Mouse (Mus musculus) megakaryocyte progenitor cell, adult 5-6 weeks (primary cell): Measurements from ENCODE around the gene Rph3al. TPM values are rescaled to one million over a fixed set of nuclear protein-coding genes. Genes with fewer than 3 reads are reported as not detected.
A peak's percentile ranks its signal among the peaks of the same experiment; 100 is the strongest.

Experiments used
- ATAC-seq: replicated peaks from 2 replicates; pipeline ENCODE4 v1.8.0; 2016; ENCODE audit warnings: mild to moderate bottlenecking, moderate TSS enrichment, inconsistent platforms; ENCODE audit not compliant: poor library complexity
- total RNA-seq, 2 experiments: library from RNA; stranded (forward) in 1 of 2; stranded (reverse) in 1 of 2; fragments of 157-497, 149-512 nt in 1 of 2; fragments of 200-1000 nt in 1 of 2; gene quantifications; 2 replicates each; pipeline versions ENCODE4 v1.2.3 to v1.2.4; 2015 to 2017

Gene Rph3al
- total RNA-seq (2015) (0.91 and 0.93 TPM in 2 replicates), total RNA-seq (2017) (0.54 and 0.74 TPM in 2 replicates)

- no peak for ATAC-seq
Observed at GRCm38 (mm10) chr11:75938379-75938906, at the start of gene Rph3al. Gene Rph3al, minus strand, starts transcription at chr11:75938429.

GRCm38 (mm10) chr11:75985948-75986347 lies 47.7 kb upstream of the Rph3al start:
- no peak for ATAC-seq

- ATAC-seq, result no peak
Observed at GRCm38 (mm10) chr11:75984581-75984980, 46.4 kb upstream of the Rph3al start.

- peak; percentile 88 for ATAC-seq
Observed at GRCm38 (mm10) chr11:75983194-75983593, 45.0 kb upstream of the Rph3al start.

- ATAC-seq, result no peak
Observed at GRCm38 (mm10) chr11:75980413-75980812, 42.2 kb upstream of the Rph3al start.

GRCm38 (mm10) chr11:75978051-75978450 lies 39.8 kb upstream of the Rph3al start:
- ATAC-seq, result no peak

GRCm38 (mm10) chr11:75976748-75977147 lies 38.5 kb upstream of the Rph3al start:
- peak; percentile 54; the same call in 1 of the 2 replicates for ATAC-seq

- no peak for ATAC-seq
Observed at GRCm38 (mm10) chr11:75973988-75974387, 35.8 kb upstream of the Rph3al start.

- no peak for ATAC-seq
Observed at GRCm38 (mm10) chr11:75972916-75973567, 34.8 kb upstream of the Rph3al start.

GRCm38 (mm10) chr11:75972188-75972587 lies 34.0 kb upstream of the Rph3al start:
- ATAC-seq, result no peak

- no peak for ATAC-seq
Observed at GRCm38 (mm10) chr11:75970629-75971028, 32.4 kb upstream of the Rph3al start.

GRCm38 (mm10) chr11:75968761-75969160 lies 30.5 kb upstream of the Rph3al start:
- ATAC-seq, result no peak

- peak; percentile 86 for ATAC-seq
Observed at GRCm38 (mm10) chr11:75966401-75967372, 28.5 kb upstream of the Rph3al start.

- no peak for ATAC-seq
Observed at GRCm38 (mm10) chr11:75965674-75966400, 27.6 kb upstream of the Rph3al start.

- ATAC-seq, result no peak
Observed at GRCm38 (mm10) chr11:75964476-75964730, 26.2 kb upstream of the Rph3al start.

GRCm38 (mm10) chr11:75963730-75964475 lies 25.7 kb upstream of the Rph3al start:
- no peak for ATAC-seq

GRCm38 (mm10) chr11:75961782-75962181 lies 23.6 kb upstream of the Rph3al start:
- no peak for ATAC-seq

- ATAC-seq, result no peak
Observed at GRCm38 (mm10) chr11:75957124-75957832, 19.0 kb upstream of the Rph3al start.

GRCm38 (mm10) chr11:75956651-75957050 lies 18.4 kb upstream of the Rph3al start:
- no peak; the same call in 1 of the 2 replicates for ATAC-seq

- no peak for ATAC-seq
Observed at GRCm38 (mm10) chr11:75954896-75955295, 16.7 kb upstream of the Rph3al start.
